Mouse (Mus musculus): ENCODE measurements around the gene Thpo.

DNA sequence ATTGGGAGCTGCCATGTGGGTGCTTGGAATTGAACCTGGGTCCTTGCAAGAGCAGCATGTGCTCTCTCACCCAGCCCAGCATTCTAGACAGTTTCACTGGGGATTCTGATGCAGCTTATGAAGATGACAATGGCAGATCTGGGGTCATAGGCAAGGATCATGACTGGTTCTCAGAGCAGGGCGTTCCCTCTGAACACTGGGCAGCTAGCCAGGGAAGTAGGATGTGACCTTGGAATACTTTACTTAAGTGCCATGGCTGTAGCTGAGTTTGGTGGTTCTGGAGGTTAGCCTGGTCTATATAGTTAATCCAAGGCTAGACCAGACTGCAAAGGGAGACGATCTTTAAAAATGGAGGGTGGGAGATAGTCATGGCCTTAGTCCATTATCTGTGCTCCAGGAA is 49.6 kb upstream of the Thpo start:
- TF ChIP-seq CTCF (IDR thresholded peaks at IDR 0.05; ENCODE audit: extremely low read depth, insufficient read depth, insufficient read length, insufficient replicate concordance), result no peak
- no peak for TF ChIP-seq POLR2A (IDR thresholded peaks at IDR 0.05; ENCODE audit: low read depth, low read length)

Data from spleen, adult 2 months (tissue).